Mouse (Mus musculus) right cerebral cortex, adult 2 months (tissue): ENCODE data around the gene Olfr228.
"Not testable (repeated sequence)": the region's sequence is repeated elsewhere in the genome, so short reads cannot be mapped to it uniquely, and the experiment has no call there.

ENCODE experiments used
- DNase-seq, 2 experiments: peaks; one replicate each; pipeline ENCODE4 v3.0.0; 2021 to 2022; ENCODE audit warnings: low spot score in 2 of 2

Gene Olfr228

DNA sequence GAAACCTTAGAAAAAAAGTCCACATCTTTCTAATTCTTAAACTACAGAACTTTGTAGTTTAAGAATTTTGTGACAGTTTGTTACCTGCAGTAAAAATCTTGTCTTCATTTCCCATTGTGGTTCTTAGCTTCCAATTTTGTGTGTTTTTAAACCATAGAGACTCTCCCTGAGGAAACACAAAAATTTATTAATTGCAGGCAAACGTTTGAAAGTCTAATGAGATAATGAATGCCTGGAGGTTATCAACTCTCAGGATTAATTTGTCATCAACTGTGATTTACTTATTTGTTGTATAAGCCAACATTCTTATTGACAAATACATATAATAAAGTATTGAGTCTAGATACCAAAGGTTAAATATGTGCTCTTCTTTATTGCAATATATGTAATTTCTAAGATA is at the start of gene Olfr228:
Gene Olfr228, minus strand, starts transcription at position 101 of the 400 bp plus-strand sequence.
- DNase-seq = no peak

DNA sequence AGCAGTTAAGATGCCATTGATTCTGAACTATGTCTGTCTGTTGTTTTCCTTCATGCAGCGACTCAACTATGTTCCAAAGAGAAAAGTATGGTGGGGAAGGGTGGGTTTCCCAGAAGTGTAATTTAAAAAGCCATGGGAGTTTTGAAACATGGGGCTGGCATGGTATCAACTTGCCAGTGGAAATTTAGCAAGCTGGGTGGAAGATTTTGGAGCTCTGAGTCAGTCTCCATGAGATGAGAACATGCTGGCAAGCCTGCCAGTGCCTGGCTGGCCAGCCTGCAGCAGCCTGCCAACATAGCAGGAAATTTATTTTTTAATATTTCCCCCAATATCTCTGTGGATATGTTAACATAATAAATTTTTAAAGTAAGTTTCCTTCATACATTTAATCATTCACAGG is 43.8 kb upstream of the Olfr228 start:
- DNase-seq = no peak

DNA sequence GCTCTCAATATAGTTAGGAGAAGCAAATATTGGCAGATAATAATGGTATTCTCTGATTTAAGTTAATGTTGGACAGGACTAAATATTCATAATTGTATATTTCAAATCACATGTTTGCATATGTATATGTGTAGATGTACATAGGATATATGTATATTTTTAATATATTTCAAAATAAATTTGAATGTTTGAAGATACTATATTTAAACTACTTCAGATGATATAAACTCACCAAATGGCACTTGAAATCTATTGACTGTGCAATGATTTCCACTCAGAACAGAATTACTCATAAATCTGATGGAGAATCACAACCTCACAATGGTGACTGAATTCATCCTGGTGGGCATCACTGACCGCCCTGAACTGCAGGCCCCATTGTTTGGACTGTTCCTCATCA is 21.0 kb upstream of the Olfr228 start, which contains the start of gene Olfr1076:
Gene Olfr1076, plus strand, starts transcription at position 301 of the 400 bp plus-strand sequence.
- DNase-seq = no peak

DNA sequence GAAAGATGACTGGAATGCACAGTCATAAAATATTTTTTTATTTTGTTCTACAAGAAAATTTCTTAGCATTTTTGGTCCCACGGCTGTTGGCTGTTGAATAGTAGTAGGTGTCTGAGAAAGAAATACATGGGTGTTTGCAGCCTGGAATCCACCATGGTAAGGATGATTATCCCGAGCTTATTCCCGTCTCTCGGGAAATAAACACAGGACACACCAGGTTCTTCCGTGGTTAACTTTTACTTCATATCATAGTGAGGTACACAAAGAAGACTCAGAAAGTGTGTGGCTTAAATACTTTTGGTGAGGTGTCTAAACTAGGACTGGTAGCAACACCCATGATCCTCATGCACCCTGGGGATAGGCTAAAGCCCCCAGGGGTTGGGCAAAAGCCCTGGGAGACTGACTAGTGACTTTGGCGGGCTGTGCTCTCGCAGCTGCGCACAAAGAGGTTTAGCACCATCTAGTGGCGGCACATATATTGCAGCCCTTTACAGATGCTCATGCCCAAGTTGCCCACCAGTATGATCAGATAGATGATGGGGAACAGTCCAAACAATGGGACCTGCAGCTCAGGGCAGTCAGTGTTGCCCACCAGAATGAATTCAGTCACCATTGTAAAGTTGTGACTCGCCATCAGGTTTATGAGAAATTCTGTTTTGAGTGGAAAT is 22.6 kb downstream of the Olfr228 start:
- DNase-seq = peak; percentile 71 to 72

DNA sequence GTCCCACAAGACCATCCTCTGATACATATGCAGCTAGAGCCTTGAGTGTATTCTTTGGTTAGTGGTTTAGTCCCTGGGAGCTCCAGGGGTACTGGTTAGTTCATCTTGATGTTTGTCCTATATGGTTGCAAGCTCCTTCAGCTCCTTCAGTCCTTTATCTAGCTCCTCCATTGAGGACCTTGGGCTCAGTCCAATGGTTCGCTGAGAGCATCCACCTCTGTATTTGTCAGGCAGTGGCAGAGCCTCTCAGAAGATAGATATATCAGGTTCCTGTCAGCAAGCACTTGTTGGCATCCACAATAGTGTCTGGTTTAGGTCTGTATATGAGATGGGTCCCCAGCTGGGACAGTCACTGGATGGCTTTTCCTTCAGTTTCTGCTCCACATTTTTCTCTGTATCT is 26.8 kb downstream of the Olfr228 start:
- no peak for DNase-seq

DNA sequence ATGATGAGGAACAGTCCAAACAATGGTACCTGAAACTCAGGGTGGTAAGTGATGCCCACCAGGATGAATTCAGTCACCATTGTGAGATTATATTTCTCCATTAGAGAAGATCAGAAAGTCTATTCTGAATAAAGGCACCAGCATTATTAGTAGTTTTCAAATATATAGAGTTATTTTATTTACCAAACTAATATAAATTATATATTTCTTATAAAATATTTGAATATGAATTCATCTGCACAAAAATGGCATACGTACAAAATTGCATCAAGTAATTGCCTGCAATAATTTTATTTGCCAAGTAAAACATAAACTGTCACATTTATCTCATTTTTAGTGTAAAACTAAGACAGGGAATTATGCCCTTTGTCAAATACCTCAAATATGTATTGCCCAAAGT is 31.0 kb downstream of the Olfr228 start, which contains the start of gene Olfr1066:
Gene Olfr1066, minus strand, starts transcription at position 101 of the 400 bp plus-strand sequence.
- DNase-seq = no peak

DNA sequence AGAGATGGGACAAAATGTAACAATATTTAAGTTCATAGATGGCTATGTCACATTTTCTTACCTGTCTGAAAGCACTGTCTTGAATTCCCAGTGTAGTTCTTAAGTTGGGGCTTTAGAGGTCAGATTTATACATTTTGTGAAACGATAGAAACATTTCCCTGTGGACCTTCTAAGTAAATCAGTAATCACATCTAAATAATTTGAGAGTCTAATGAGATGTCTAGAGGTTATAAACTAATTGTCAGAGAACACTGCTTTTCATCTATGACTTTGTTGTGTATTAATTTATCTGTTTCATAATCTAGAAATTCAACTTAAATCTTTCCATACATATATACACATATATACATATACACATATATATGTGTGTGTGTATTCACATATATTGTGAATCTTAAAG is 36.7 kb downstream of the Olfr228 start, which contains the start of gene Olfr1065:
Gene Olfr1065, minus strand, starts transcription at position 101 of the 400 bp plus-strand sequence.
- DNase-seq = not testable (repeated sequence)

DNA sequence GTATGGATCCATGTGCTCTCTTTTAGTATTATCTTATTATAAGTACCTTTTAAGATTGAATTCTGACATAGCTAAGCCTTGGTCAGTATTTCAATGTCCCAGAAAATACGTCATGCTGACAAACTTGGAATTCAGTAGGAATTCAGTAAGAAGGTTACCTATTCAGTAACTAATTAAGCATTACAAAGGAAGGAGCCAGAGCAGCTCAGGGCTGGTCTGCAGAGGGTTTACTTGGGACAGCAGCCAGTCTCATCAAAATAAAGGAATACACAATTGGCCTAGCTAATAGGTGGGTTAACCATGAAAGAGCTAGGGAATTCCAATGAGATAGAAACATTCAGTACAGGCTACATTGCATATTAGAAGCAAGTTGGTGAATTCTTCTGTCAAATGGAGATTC is 45.1 kb downstream of the Olfr228 start:
- DNase-seq = not testable (repeated sequence)
